Mouse (Mus musculus): ENCODE measurements around the gene Sipa1l3. TPM values are rescaled to one million over a fixed set of nuclear protein-coding genes. Genes with fewer than 3 reads are reported as not detected.

The Sipa1l3 gene
- polyA plus RNA-seq, 1 experiment, result 35.4 TPM

- Histone ChIP-seq H3K27ac (ENCODE audit: insufficient read depth, low read length) (no peak overlapping the region), H3K4me1 (ENCODE audit: control insufficient read depth, insufficient read depth, low read length) (peaks cover 12% of the 10 kb centered on the region), H3K4me3 (ENCODE audit: insufficient read depth, low read length) (no peak overlapping the region)
- TF ChIP-seq POLR2A (IDR thresholded peaks at IDR 0.05; ENCODE audit: extremely low read depth, insufficient read depth, low read length) (no peak), CTCF (IDR thresholded peaks at IDR 0.05; ENCODE audit: extremely low read depth, insufficient read depth, low read length) (no peak)
Measured at GRCm38 (mm10) chr7:29441151-29441550, 77.3 kb downstream of the Sipa1l3 start.

GRCm38 (mm10) chr7:29438655-29439282, 79.7 kb downstream of the Sipa1l3 start:
- no peak for TF ChIP-seq CTCF (IDR thresholded peaks at IDR 0.05; ENCODE audit: extremely low read depth, insufficient read depth, low read length)
- Histone ChIP-seq H3K27ac (ENCODE audit: insufficient read depth, low read length) (no peak overlapping the region), H3K4me3 (ENCODE audit: insufficient read depth, low read length) (no peak overlapping the region), H3K4me1 (ENCODE audit: control insufficient read depth, insufficient read depth, low read length) (peaks cover 9% of the 10 kb centered on the region)

- Histone ChIP-seq H3K4me3 (ENCODE audit: insufficient read depth, low read length) (no peak overlapping the region), H3K27ac (ENCODE audit: insufficient read depth, low read length) (no peak overlapping the region), H3K4me1 (ENCODE audit: control insufficient read depth, insufficient read depth, low read length) (peaks cover 8% of the 10 kb centered on the region)
- no peak for TF ChIP-seq CTCF (IDR thresholded peaks at IDR 0.05; ENCODE audit: extremely low read depth, insufficient read depth, low read length)
Measured at GRCm38 (mm10) chr7:29438204-29438603, 80.2 kb downstream of the Sipa1l3 start.

- no peak for TF ChIP-seq POLR2A (IDR thresholded peaks at IDR 0.05; ENCODE audit: extremely low read depth, insufficient read depth, low read length)
- H3K4me1 ChIP-seq (ENCODE audit: control insufficient read depth, insufficient read depth, low read length), result peaks cover 5% of the 10 kb centered on the region
- no peak overlapping the region for H3K4me3 ChIP-seq (ENCODE audit: insufficient read depth, low read length)
- H3K27ac ChIP-seq (ENCODE audit: insufficient read depth, low read length), result no peak overlapping the region
Measured at GRCm38 (mm10) chr7:29437072-29437471, 81.4 kb downstream of the Sipa1l3 start.

GRCm38 (mm10) chr7:29434313-29435035, 84.0 kb downstream of the Sipa1l3 start:
- peaks cover 4% of the 10 kb centered on the region for H3K4me1 ChIP-seq (ENCODE audit: control insufficient read depth, insufficient read depth, low read length)
- no peak for TF ChIP-seq POLR2A (IDR thresholded peaks at IDR 0.05; ENCODE audit: extremely low read depth, insufficient read depth, low read length)
- TF ChIP-seq CTCF (IDR thresholded peaks at IDR 0.05; ENCODE audit: extremely low read depth, insufficient read depth, low read length), result no peak
- H3K27ac ChIP-seq (ENCODE audit: insufficient read depth, low read length), result no peak overlapping the region
- H3K4me3 ChIP-seq (ENCODE audit: insufficient read depth, low read length), result no peak overlapping the region

GRCm38 (mm10) chr7:29433725-29434124, 84.7 kb downstream of the Sipa1l3 start:
- no peak overlapping the region for H3K4me3 ChIP-seq (ENCODE audit: insufficient read depth, low read length)
- no peak overlapping the region for H3K27ac ChIP-seq (ENCODE audit: insufficient read depth, low read length)
- H3K4me1 ChIP-seq (ENCODE audit: control insufficient read depth, insufficient read depth, low read length), result peaks cover 2% of the 10 kb centered on the region
- no peak for TF ChIP-seq CTCF (IDR thresholded peaks at IDR 0.05; ENCODE audit: extremely low read depth, insufficient read depth, low read length)
- TF ChIP-seq POLR2A (IDR thresholded peaks at IDR 0.05; ENCODE audit: extremely low read depth, insufficient read depth, low read length), result no peak

GRCm38 (mm10) chr7:29432947-29433553, 85.4 kb downstream of the Sipa1l3 start:
- H3K27ac ChIP-seq (ENCODE audit: insufficient read depth, low read length), result no peak overlapping the region
- TF ChIP-seq POLR2A (IDR thresholded peaks at IDR 0.05; ENCODE audit: extremely low read depth, insufficient read depth, low read length) (no peak), CTCF (IDR thresholded peaks at IDR 0.05; ENCODE audit: extremely low read depth, insufficient read depth, low read length) (no peak)
- no peak overlapping the region for H3K4me3 ChIP-seq (ENCODE audit: insufficient read depth, low read length)

GRCm38 (mm10) chr7:29432180-29432946, 86.1 kb downstream of the Sipa1l3 start:
- no peak overlapping the region for H3K4me3 ChIP-seq (ENCODE audit: insufficient read depth, low read length)
- H3K27ac ChIP-seq (ENCODE audit: insufficient read depth, low read length), result no peak overlapping the region
- TF ChIP-seq CTCF (IDR thresholded peaks at IDR 0.05; ENCODE audit: extremely low read depth, insufficient read depth, low read length) (no peak), POLR2A (IDR thresholded peaks at IDR 0.05; ENCODE audit: extremely low read depth, insufficient read depth, low read length) (no peak)
- no peaks in the 10 kb centered on the region for H3K4me1 ChIP-seq (ENCODE audit: control insufficient read depth, insufficient read depth, low read length)

More at GRCm38 (mm10) chr7:29432947-29433553, 85.4 kb downstream of the Sipa1l3 start:
- no peaks in the 10 kb centered on the region for H3K4me1 ChIP-seq (ENCODE audit: control insufficient read depth, insufficient read depth, low read length)

GRCm38 (mm10) chr7:29430739-29431211, 87.7 kb downstream of the Sipa1l3 start:
- Histone ChIP-seq H3K4me1 (ENCODE audit: control insufficient read depth, insufficient read depth, low read length) (no peaks in the 10 kb centered on the region), H3K27ac (ENCODE audit: insufficient read depth, low read length) (no peak overlapping the region), H3K4me3 (ENCODE audit: insufficient read depth, low read length) (no peak overlapping the region)
- TF ChIP-seq CTCF (IDR thresholded peaks at IDR 0.05; ENCODE audit: extremely low read depth, insufficient read depth, low read length) (no peak), POLR2A (IDR thresholded peaks at IDR 0.05; ENCODE audit: extremely low read depth, insufficient read depth, low read length) (no peak)

Measured in cortical plate, adult 2 months (tissue).